Mouse (Mus musculus) intestine, embryonic 14.5 days (tissue): ENCODE results near the gene Foxc2. TPM values are rescaled to one million over a fixed set of nuclear protein-coding genes. Genes with fewer than 3 reads are reported as not detected.

ENCODE experiments used
- ATAC-seq: fragments of 200-750 bp; cut with Nextera tagmentation; replicated peaks from 2 replicates; pipeline ENCODE4 v1.8.0; 2017; ENCODE audit warnings: low read depth, moderate number of reproducible peaks, moderate TSS enrichment, moderate library complexity; ENCODE audit not compliant: low FRiP score, low TSS enrichment
- DNase-seq: peaks from one replicate; pipeline ENCODE4 v3.0.0-alpha.2; 2018; ENCODE audit warnings: low spot score
- H3K27ac ChIP-seq: fragments of 300-500 bp; sonication (generic); 2 replicates; pipeline ENCODE4 v1.5.1; 2014; ENCODE audit warnings: low read depth, mild to moderate bottlenecking, control low read depth
- H3K27me3 ChIP-seq: fragments of 300-500 bp; sonication (generic); replicated peaks from 2 replicates; pipeline ENCODE4 v1.6.1; 2014; ENCODE audit warnings: low read length, control low read depth; ENCODE audit not compliant: control insufficient read depth, insufficient read depth
- H3K36me3 ChIP-seq: fragments of 300-500 bp; sonication (generic); 2 replicates; pipeline ENCODE4 v1.6.1; 2014; ENCODE audit warnings: low read length, control low read depth; ENCODE audit not compliant: control insufficient read depth, insufficient read depth
- H3K4me1 ChIP-seq: fragments of 300-500 bp; sonication (generic); replicated peaks from 2 replicates; pipeline ENCODE4 v1.6.1; 2014; ENCODE audit warnings: low read length, control low read depth, mixed read lengths; ENCODE audit not compliant: control insufficient read depth, insufficient read depth
- H3K4me2 ChIP-seq: fragments of 300-500 bp; sonication (generic); 2 replicates; pipeline ENCODE4 v1.6.1; 2014; ENCODE audit warnings: low read length
- H3K4me3 ChIP-seq: fragments of 300-500 bp; sonication (generic); 2 replicates; pipeline ENCODE4 v1.5.1; 2014; ENCODE audit warnings: low read depth, low read length, control low read depth, mixed read lengths
- H3K9ac ChIP-seq: fragments of 300-500 bp; sonication (generic); 2 replicates; pipeline ENCODE4 v1.6.1; 2014; ENCODE audit warnings: mild to moderate bottlenecking, low read length
- H3K9me3 ChIP-seq: fragments of 300-500 bp; sonication (generic); 2 replicates; pipeline ENCODE4 v1.6.1; 2016; ENCODE audit warnings: low read length, control low read depth; ENCODE audit not compliant: control insufficient read depth
- WGBS: fragments of 180-500 bp; shearing (Covaris S2); extraction: QIAGEN DNeasy Blood & Tissue Kit; methylation state at CpG from one replicate; pipeline ENCODE4 v1.1.7; 2014; 5-methylcytosine and 5-hydroxymethylcytosine counted together
- microRNA-seq: library from miRNA; unstranded; fragments of <30 nt; microRNA quantifications from one replicate; pipeline ENCODE4, GENCODE M21; 2016
- polyA plus RNA-seq: library from polyadenylated mRNA; unstranded; fragments of >200 nt; fragmentation: Nextera tagmentation; extraction: Ambion mirVana; gene quantifications from 2 replicates; pipeline ENCODE4 v1.2.1, GENCODE M21; 2014

The Foxc2 gene
- polyA plus RNA-seq, 1 experiment from 2014 or later: 0.43 TPM

- no peak for DNase-seq
- H3K4me2 ChIP-seq: no peak overlapping the region
- no peaks in the 10 kb centered on the region for H3K9me3 ChIP-seq
- no peak overlapping the region for H3K4me3 ChIP-seq
- ATAC-seq: no peak
- H3K36me3 ChIP-seq: no peaks in the 10 kb centered on the region
- 71% methylated on average over 11 of the region's 11 CpGs for WGBS
- no peak overlapping the region for H3K27ac ChIP-seq
- H3K4me1 ChIP-seq: no peaks in the 10 kb centered on the region
- H3K27me3 ChIP-seq: no peaks in the 10 kb centered on the region
- no peak overlapping the region for H3K9ac ChIP-seq
Measured at GRCm38 (mm10) chr8:121162906-121163695, 47.1 kb downstream of the Foxc2 start.

- Histone ChIP-seq H3K4me1 (no peaks in the 10 kb centered on the region), H3K27me3 (no peaks in the 10 kb centered on the region), H3K36me3 (no peaks in the 10 kb centered on the region), H3K4me2 (no peak overlapping the region), H3K9me3 (no peaks in the 10 kb centered on the region), H3K4me3 (no peak overlapping the region), H3K27ac (no peak overlapping the region), H3K9ac (no peak overlapping the region)
- no peak for DNase-seq
- WGBS: 51% methylated on average over 8 of the region's 8 CpGs
- ATAC-seq: no peak
Measured at GRCm38 (mm10) chr8:121164017-121164469, 48.1 kb downstream of the Foxc2 start.

- ATAC-seq (no peak), DNase-seq (no peak)
- Histone ChIP-seq H3K9ac (no peak overlapping the region), H3K27ac (no peak overlapping the region), H3K4me2 (no peak overlapping the region), H3K4me1 (peaks cover 13% of the 10 kb centered on the region), H3K36me3 (no peaks in the 10 kb centered on the region), H3K4me3 (no peak overlapping the region), H3K9me3 (no peaks in the 10 kb centered on the region), H3K27me3 (no peaks in the 10 kb centered on the region)
- 62% methylated on average over 5 of the region's 5 CpGs for WGBS
Measured at GRCm38 (mm10) chr8:121168033-121168432, 52.1 kb downstream of the Foxc2 start.

Small RNA genes within 50 kb of the gene (microRNA-seq; reads per million reads assigned to microRNA genes)
- gene Gm27530: not detected

Other genes with a start within 250 kb of the Foxc2 start
- 129 and 149 TPM in 2 replicates for gene Foxf1, start 31.8 kb upstream of the Foxc2 start, polyA plus RNA-seq
- 59.2 and 62.9 TPM in 2 replicates for gene Mthfsd, start 7.8 kb upstream of the Foxc2 start, polyA plus RNA-seq
- gene Foxl1, start 11.8 kb downstream of the Foxc2 start, polyA plus RNA-seq: 6.5 and 7.7 TPM in 2 replicates